Mouse (Mus musculus) thymus, postnatal 0 days (tissue): ENCODE data around the gene Hsd17b7. TPM values are rescaled to one million over a fixed set of nuclear protein-coding genes. Genes with fewer than 3 reads are reported as not detected.
A peak's percentile ranks its signal among the peaks of the same experiment; 100 is the strongest.

Experiments
- DNase-seq: peaks from one replicate; pipeline ENCODE4 v3.0.0-alpha.2; 2015; ENCODE audit warnings: low spot score
- polyA plus RNA-seq: library from polyadenylated mRNA; unstranded; fragments of >200 nt; fragmentation: Nextera tagmentation; extraction: Ambion mirVana; gene quantifications from 2 replicates; pipeline ENCODE4 v1.2.1, GENCODE M21; 2015

The Hsd17b7 gene
- polyA plus RNA-seq, 1 experiment from 2014 or later = 11.0 TPM

GRCm38 (mm10) chr1:169939345-169939744 lies 29.7 kb downstream of the Hsd17b7 start:
- DNase-seq = peak; percentile 45

- DNase-seq = peak; percentile 36
Observed at GRCm38 (mm10) chr1:169934005-169934725, 34.9 kb downstream of the Hsd17b7 start.

- DNase-seq = no peak
Observed at GRCm38 (mm10) chr1:169932122-169932746, 36.8 kb downstream of the Hsd17b7 start.

GRCm38 (mm10) chr1:169931698-169932097 lies 37.3 kb downstream of the Hsd17b7 start:
- DNase-seq = no peak

GRCm38 (mm10) chr1:169928454-169928971 lies 40.5 kb downstream of the Hsd17b7 start, which contains the start of gene Ccdc190:
Gene Ccdc190, plus strand, starts transcription at chr1:169928648.
- DNase-seq = no peak

- DNase-seq = no peak
Observed at GRCm38 (mm10) chr1:169927753-169928369, 41.2 kb downstream of the Hsd17b7 start.

GRCm38 (mm10) chr1:169924567-169924966 lies 44.5 kb downstream of the Hsd17b7 start:
- DNase-seq = no peak

GRCm38 (mm10) chr1:169921710-169922211 lies 47.3 kb downstream of the Hsd17b7 start:
- peak; percentile 18 for DNase-seq

- DNase-seq = peak; percentile 34
Observed at GRCm38 (mm10) chr1:169919211-169919610, 49.8 kb downstream of the Hsd17b7 start.

GRCm38 (mm10) chr1:169917998-169918397 lies 51.0 kb downstream of the Hsd17b7 start:
- DNase-seq = peak; percentile 10

- no peak for DNase-seq
Observed at GRCm38 (mm10) chr1:169917115-169917796, 51.8 kb downstream of the Hsd17b7 start.

GRCm38 (mm10) chr1:169916659-169917058 lies 52.4 kb downstream of the Hsd17b7 start:
- DNase-seq = no peak

GRCm38 (mm10) chr1:169911526-169911925 lies 57.5 kb downstream of the Hsd17b7 start:
- DNase-seq = no peak

- DNase-seq = no peak
Observed at GRCm38 (mm10) chr1:169910751-169911150, 58.3 kb downstream of the Hsd17b7 start.

GRCm38 (mm10) chr1:169909659-169910058 lies 59.4 kb downstream of the Hsd17b7 start:
- DNase-seq = no peak

GRCm38 (mm10) chr1:169909163-169909562 lies 59.9 kb downstream of the Hsd17b7 start:
- DNase-seq = no peak

GRCm38 (mm10) chr1:169900771-169901336 lies 68.2 kb downstream of the Hsd17b7 start:
- DNase-seq = no peak
